Mouse (Mus musculus) hindbrain, postnatal 0 days (tissue): Measurements from ENCODE around the gene Mrvi1. TPM values are rescaled to one million over a fixed set of nuclear protein-coding genes. Genes with fewer than 3 reads are reported as not detected.

Source experiments
- ATAC-seq: fragments of 200-750 bp; cut with Nextera tagmentation; 2 replicates; pipeline ENCODE4 v1.8.0; 2017; ENCODE audit warnings: mild to moderate bottlenecking, moderate TSS enrichment, moderate library complexity
- DNase-seq: peaks from one replicate; pipeline ENCODE4 v3.0.0-alpha.2; 2015; ENCODE audit warnings: low spot score
- H3K27ac ChIP-seq: fragments of 300-500 bp; sonication (generic); 2 replicates; pipeline ENCODE4 v1.5.1; 2014; ENCODE audit warnings: mild to moderate bottlenecking
- H3K27me3 ChIP-seq: fragments of 300-500 bp; sonication (generic); 2 replicates; pipeline ENCODE4 v1.6.1; 2014; ENCODE audit warnings: low read length, mixed read lengths; ENCODE audit not compliant: insufficient read depth
- H3K36me3 ChIP-seq: fragments of 300-500 bp; sonication (generic); 2 replicates; pipeline ENCODE4 v1.6.1; 2014; ENCODE audit warnings: low read length, mixed read lengths; ENCODE audit not compliant: insufficient read depth
- H3K4me1 ChIP-seq: fragments of 300-500 bp; sonication (generic); 2 replicates; pipeline ENCODE4 v1.6.1; 2014; ENCODE audit warnings: antibody characterized with exemption, low read length, mixed read lengths; ENCODE audit not compliant: insufficient read depth
- H3K4me2 ChIP-seq: fragments of 300-500 bp; sonication (generic); 2 replicates; pipeline ENCODE4 v1.6.1; 2014; ENCODE audit warnings: low read depth, mild to moderate bottlenecking, low read length, moderate library complexity, mixed read lengths
- H3K4me3 ChIP-seq: fragments of 300-500 bp; sonication (generic); 2 replicates; pipeline ENCODE4 v1.5.1; 2014; ENCODE audit warnings: low read length
- H3K9ac ChIP-seq: fragments of 300-500 bp; sonication (generic); replicated peaks from 2 replicates; pipeline ENCODE4 v1.6.1; 2014; ENCODE audit warnings: mild to moderate bottlenecking, low read length, moderate library complexity, mixed read lengths
- H3K9me3 ChIP-seq: fragments of 300-500 bp; sonication (generic); 2 replicates; pipeline ENCODE4 v1.6.1; 2016; ENCODE audit warnings: low read length, mixed read lengths
- CTCF ChIP-seq: IDR thresholded peaks from 2 replicates; pipeline ENCODE4 v1.5.1; 2016; ENCODE audit warnings: antibody characterized with exemption, control low read depth, low read depth
- WGBS: fragments of 180-500 bp; shearing (Covaris S2); extraction: QIAGEN DNeasy Blood & Tissue Kit; methylation state at CpG from one replicate; pipeline ENCODE4 v1.1.7; 2014; 5-methylcytosine and 5-hydroxymethylcytosine counted together
- polyA plus RNA-seq: library from polyadenylated mRNA; unstranded; fragments of >200 nt; fragmentation: Nextera tagmentation; extraction: Ambion mirVana; gene quantifications from 2 replicates; pipeline ENCODE4 v1.2.1, GENCODE M21; 2015
- total RNA-seq: library from RNA; depleted of rRNA; stranded (reverse); fragments of >200 nt; gene quantifications from 2 replicates; pipeline ENCODE4 v1.2.3, GENCODE M21; 2014

Gene Mrvi1
- total and polyA plus RNA-seq, 2 experiments from 2014 or later = 0.78 to 3.3 TPM

DNA sequence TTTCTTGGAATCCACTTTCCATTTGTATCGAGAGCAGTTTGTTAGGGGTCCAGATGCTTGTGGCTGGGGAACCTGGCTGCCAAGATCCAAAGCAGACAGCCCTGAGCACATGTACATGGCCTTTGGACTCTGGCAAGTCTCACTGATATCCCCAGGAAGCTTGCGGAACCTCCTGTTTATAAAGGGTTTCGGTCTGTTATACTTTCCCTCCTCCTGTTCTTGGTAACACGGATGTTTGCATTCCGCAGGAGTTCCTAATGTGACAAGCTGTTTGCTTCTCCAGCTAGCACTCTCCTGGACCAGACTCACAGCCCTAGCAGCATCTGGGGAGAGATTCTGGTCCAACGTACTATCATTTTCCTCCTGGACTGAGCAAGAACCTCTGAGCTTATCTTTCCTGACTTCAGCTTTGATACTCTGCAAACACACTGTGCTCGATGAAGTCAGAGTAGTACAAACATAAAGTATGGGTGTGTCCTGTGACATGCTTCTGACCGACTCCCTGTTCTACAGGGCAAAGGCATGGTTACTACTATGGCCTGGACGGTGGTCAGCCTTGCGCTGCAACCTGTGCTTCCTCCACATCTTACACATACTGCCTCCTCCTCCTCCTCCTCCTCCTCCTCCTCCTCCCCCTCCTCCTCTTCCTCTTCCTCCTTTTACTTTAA lies 88.2 kb downstream of the Mrvi1 start:
- no peaks in the 10 kb centered on the region for H3K4me1 ChIP-seq
- no peak overlapping the region for H3K9ac ChIP-seq
- H3K27me3 ChIP-seq = no peaks in the 10 kb centered on the region
- H3K9me3 ChIP-seq = no peaks in the 10 kb centered on the region
- ATAC-seq (no peak), DNase-seq (peak; percentile 4)
- TF ChIP-seq CTCF = no peak
- H3K36me3 ChIP-seq = no peaks in the 10 kb centered on the region
- H3K27ac ChIP-seq = no peak overlapping the region
- H3K4me2 ChIP-seq = no peak overlapping the region
- WGBS = 82% methylated on average over 10 of the region's 10 CpGs
- no peak overlapping the region for H3K4me3 ChIP-seq

DNA sequence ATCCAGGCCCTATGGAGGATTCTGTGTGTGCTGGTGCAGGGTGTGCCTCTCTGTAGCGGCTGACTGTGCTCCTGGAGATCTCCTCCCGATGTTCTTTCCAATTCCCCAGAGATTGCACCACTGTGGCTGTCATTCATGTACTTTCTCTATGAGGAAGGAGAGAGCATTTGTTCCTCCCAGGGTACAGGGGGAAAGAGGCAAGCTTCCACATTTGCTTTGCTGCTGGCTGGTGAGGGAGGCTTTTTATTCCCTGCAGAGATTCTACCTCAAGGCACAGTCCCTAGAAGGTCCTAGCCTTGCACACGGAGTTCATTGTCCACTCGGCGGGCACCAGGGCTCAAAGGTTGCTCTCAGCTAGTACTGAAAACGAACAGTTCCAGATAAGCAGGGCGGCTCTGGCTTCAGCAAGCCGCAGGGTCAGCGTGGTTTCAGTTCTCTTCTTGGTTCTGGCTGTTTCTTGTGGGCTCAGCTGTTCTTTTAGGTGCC lies 90.7 kb downstream of the Mrvi1 start:
- no peaks in the 10 kb centered on the region for H3K4me1 ChIP-seq
- no peaks in the 10 kb centered on the region for H3K9me3 ChIP-seq
- ATAC-seq (no peak), DNase-seq (no peak)
- H3K36me3 ChIP-seq = no peaks in the 10 kb centered on the region
- H3K27me3 ChIP-seq = no peaks in the 10 kb centered on the region
- TF ChIP-seq CTCF = no peak
- WGBS = 76% methylated on average over 9 of the region's 9 CpGs
- H3K4me2 ChIP-seq = no peak overlapping the region
- no peak overlapping the region for H3K27ac ChIP-seq
- H3K9ac ChIP-seq = no peak overlapping the region
- H3K4me3 ChIP-seq = no peak overlapping the region

DNA sequence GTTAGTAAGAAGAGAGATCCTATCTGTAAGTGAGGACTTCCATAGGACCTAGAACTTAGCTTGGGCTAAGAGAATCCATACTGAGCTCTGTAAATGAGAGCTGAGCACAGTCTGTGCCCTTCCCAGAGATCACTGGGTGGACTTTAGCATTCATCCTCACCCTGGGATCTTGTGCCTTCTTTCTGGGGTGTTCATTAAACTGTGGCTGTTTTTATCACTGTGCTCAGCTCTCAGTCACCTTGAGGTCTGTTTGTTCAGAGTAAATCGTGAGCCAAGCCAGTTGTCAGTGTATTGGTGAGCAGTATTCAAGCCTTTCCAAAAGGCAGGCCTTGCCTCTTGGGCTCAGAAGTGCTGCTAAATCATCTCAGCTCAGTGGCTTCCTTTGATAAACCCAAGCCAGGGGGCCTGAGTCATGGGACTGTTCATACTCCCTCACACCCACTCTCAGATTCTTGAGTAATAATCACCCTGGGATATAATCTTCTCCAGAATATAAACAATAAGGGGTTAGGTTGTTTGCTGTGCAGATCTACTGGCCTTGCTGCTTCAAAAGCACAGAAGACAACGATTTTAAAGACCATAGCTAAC lies 100.4 kb downstream of the Mrvi1 start:
- Histone ChIP-seq H3K4me1 (no peaks in the 10 kb centered on the region), H3K4me3 (no peak overlapping the region), H3K9ac (no peak overlapping the region), H3K36me3 (no peaks in the 10 kb centered on the region), H3K27ac (no peak overlapping the region), H3K4me2 (no peak overlapping the region), H3K9me3 (no peaks in the 10 kb centered on the region), H3K27me3 (no peaks in the 10 kb centered on the region)
- DNase-seq (no peak), ATAC-seq (no peak)
- TF ChIP-seq CTCF = no peak
- 79% methylated on average over 2 of the region's 2 CpGs for WGBS

DNA sequence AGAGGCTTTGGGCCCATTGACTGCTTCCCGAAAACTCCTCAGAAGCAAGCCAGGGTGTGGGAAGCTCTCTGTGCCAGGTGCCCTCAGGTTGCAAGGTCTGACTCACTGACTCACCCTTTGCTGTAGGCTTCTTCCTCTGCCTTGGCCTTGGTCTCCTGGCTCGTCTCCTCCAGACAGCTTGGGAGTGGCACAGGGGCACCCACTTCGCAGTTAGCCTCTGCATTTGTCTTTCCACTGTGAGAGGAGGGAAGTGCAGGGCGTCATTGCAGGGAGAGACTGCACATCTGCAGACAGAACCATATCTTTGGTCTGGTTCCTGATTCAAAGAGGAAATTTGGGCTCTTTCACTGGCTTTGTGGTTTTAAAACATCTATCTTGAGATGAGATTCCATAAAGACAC lies 104.2 kb downstream of the Mrvi1 start:
- no peak for ATAC-seq
- TF ChIP-seq CTCF = no peak
- WGBS = 88% methylated on average over 4 of the region's 4 CpGs

DNA sequence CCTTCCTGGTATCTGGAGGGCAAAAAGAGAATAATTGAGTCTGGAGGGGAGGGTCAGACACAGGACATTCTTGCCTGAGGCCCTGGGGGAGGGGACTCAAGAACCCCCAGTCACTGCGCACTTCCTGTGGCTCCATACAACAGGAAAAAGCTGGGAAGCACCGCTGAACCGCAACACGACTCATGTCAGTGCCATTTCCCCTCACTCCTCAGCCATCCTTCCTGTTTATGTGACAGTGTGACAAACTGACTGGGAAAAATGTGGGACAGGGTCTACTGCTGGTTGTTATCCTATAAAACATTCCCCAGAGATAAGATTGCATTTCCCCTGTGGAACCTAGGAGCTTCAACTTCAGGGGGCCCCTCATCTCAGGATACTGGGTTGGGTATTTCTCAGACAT lies 105.3 kb downstream of the Mrvi1 start:
- Histone ChIP-seq H3K27me3 (no peaks in the 10 kb centered on the region), H3K4me1 (no peaks in the 10 kb centered on the region), H3K4me2 (no peak overlapping the region), H3K9ac (no peak overlapping the region), H3K4me3 (no peak overlapping the region), H3K27ac (no peak overlapping the region), H3K36me3 (no peaks in the 10 kb centered on the region), H3K9me3 (no peaks in the 10 kb centered on the region)
- no peak for DNase-seq
- no peak for TF ChIP-seq CTCF
- WGBS = 91% methylated on average over 4 of the region's 4 CpGs
- no peak for ATAC-seq

More for the DNA sequence above, 104.2 kb downstream of the Mrvi1 start:
- Histone ChIP-seq H3K4me2 (no peak overlapping the region), H3K9me3 (no peaks in the 10 kb centered on the region), H3K4me1 (no peaks in the 10 kb centered on the region), H3K4me3 (no peak overlapping the region), H3K9ac (no peak overlapping the region), H3K27me3 (no peaks in the 10 kb centered on the region), H3K27ac (no peak overlapping the region), H3K36me3 (no peaks in the 10 kb centered on the region)
- no peak for DNase-seq

DNA sequence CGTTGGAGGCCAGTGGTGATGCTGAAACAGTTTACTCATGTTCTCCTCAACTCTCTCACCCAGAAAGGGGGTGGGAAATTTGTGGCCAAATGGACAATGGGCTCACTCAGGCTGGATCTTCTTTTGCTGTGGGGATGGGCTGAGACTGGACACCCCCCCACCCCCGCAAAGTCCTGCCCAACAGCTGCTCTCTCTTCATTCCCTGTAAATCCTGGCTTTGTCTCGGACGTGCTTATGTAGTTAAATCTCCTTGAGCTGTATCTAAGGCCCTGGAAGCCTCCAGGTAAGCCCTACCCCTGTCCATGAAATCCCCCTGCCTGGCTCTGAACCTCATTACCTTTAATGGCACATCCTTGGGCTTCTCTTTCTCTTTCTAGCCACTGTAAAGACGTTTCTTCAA lies 113.5 kb downstream of the Mrvi1 start:
- no peak overlapping the region for H3K27ac ChIP-seq
- no peaks in the 10 kb centered on the region for H3K4me1 ChIP-seq
- H3K36me3 ChIP-seq = no peaks in the 10 kb centered on the region
- no peak overlapping the region for H3K4me2 ChIP-seq
- no peak overlapping the region for H3K4me3 ChIP-seq
- H3K9ac ChIP-seq = no peak overlapping the region
- H3K27me3 ChIP-seq = no peaks in the 10 kb centered on the region
- DNase-seq = no peak
- no peak for TF ChIP-seq CTCF
- ATAC-seq = no peak
- 77% methylated on average over 5 of the region's 5 CpGs for WGBS
- no peaks in the 10 kb centered on the region for H3K9me3 ChIP-seq

DNA sequence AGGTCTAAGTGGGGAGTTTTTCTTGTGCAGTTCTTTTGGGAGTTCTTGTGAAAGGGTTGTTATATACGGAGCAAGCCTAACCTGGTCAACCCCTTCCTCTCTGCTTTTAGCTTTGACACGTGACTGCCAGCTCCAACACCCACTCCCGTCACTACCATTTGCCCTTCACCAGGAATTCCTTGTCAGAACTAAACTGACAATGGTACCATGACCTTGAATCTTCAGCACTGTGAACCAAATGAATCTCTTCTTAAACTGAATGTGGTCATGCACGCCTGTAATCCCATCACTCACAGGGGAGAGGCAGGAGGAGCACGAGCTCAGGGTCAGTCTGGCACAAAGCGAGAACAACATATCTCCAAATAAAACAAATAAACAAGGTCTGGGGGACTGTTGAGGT lies 115.1 kb downstream of the Mrvi1 start:
- Histone ChIP-seq H3K4me3 (no peak overlapping the region), H3K4me2 (no peak overlapping the region), H3K27me3 (no peaks in the 10 kb centered on the region), H3K9ac (no peak overlapping the region), H3K4me1 (no peaks in the 10 kb centered on the region; the same call in 1 of the 2 replicates), H3K36me3 (no peaks in the 10 kb centered on the region), H3K9me3 (no peaks in the 10 kb centered on the region), H3K27ac (no peak overlapping the region)
- DNase-seq = no peak
- ATAC-seq = no peak
- WGBS = 81% methylated on average over 6 of the region's 6 CpGs
- TF ChIP-seq CTCF = no peak
